Mouse (Mus musculus) spleen, postnatal 14 days (tissue): ENCODE results near the gene Tub.

Experiments used
- DNase-seq, 2 experiments: peaks; one replicate each; pipeline ENCODE4 v3.0.0; 2021 to 2022; ENCODE audit warnings: low spot score in 2 of 2

Gene Tub

DNA sequence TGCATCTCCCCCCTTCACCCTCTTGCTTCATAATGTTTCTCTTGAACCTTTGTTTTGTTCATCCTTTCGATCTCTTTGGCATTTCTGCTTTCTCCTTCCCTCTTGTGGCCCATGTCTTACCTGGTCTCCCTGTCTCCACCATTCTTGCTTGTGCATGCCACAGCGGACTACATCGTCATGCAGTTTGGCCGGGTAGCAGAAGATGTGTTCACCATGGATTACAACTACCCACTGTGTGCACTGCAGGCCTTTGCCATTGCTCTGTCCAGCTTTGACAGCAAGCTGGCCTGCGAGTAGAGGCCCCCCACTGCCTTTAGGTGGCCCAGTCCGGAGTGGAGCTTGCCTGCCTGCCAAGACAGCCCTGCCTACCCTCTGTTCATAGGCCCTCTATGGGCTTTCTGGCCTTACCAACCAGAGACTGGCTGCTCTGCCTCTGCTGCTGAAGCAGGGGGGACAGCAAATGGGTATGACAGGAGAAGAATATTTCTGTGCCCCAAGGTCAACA, 79.9 kb downstream of the Tub start:
- no peak for DNase-seq

DNA sequence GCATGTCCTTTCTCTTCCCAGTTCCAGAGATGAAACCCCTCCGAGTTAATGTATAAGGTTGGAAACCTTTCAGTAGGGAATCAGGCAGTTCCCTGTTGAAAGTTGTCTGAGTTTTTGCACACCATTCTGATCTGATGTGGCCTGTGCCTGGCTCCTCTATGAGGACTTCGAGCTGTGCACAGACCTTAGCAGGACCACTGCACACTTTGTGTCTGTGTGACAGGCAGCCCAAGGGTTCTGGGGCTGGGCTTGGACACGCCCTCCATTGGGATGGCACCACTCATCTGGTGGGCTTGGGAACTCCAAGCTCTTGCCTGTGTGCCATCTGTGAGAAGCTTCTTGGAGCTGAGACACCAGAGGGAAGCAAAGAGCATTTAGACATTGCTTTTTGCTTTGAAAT, 81.2 kb downstream of the Tub start:
- no peak for DNase-seq

DNA sequence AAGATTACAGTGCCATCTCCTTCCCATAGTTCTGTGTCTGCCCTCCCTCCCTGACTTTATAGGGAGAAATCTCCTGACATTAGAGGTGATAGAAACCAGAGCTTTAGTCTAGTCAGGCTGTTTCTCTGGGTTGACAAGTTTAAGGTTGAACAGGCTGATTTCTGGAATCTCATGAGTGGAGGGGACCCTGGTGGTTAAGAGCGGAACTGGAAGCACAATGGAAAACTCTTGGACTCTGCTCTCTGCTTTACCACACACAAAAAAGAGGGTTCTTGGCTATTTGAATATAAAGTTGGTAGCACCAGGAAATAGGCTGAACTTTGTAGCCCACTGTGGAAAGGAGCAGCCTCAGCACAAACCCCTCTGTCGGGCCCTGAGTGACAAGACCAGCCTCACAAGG, 81.9 kb downstream of the Tub start:
- no peak for DNase-seq

DNA sequence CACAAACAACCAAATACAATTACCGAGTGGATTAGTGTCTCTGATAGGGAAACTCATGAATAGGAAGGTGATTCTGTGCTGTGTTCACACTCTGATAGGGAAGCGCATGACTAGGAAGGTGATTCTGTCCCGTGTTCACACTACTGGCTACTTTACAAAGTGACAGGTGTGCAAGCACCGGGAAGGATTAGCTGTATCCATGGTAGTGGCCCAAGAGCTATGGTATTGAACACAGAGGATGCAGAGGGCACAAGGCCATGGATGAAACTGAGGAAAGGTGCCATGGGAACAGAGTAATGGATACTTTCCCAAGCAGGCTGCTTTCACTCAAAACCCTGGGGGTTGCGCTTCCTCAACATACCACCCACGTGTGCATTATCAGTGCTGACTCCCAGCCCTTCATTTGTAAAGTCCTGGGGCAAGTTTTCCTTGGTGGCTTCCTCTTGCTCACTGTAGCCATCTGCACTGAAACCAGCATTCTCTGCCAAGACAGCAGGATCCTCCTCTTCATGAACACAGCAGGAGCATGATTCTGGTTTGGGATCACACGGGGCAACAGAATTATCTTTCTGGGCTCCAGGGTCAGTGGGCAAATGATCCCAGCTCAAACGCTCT, 88.1 kb downstream of the Tub start:
- no peak for DNase-seq

DNA sequence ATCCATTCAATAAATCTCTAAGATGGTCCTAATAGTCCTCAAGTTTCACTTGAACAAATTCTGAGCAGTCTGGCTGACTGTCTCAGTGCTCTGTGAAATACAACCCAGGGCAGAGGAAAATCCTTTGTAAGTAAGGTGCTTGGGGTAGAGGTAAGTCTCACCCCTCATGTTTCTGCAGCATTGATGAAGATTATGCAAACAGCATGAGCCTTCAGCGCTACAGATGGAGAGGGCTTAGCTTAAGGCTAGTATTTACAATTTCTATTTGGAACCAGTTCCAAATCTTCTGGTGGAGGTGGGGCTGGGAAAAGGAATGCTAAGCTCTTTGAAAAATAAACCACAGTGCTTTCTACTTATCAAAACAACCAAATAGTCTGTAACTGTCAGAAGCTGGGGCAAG, 88.8 kb downstream of the Tub start:
- DNase-seq = no peak

DNA sequence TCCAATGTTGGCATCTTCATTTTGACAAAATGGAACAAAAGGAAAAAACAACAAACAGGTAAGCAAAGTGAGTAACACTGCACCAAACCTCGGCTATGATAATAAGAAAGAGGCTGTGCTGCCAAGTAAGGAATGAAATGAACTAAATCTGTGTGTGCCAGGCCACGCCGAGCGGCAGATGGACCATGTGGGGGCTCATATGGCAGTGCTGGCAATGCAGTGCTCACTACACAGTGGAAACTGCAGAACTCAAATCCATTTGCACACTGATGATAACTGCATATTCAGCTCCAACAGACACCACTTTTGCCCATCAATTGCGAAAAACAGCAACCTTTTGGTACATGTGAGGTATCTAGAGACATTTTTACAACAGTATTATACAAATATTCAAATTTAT, 89.3 kb downstream of the Tub start:
- DNase-seq = no peak

DNA sequence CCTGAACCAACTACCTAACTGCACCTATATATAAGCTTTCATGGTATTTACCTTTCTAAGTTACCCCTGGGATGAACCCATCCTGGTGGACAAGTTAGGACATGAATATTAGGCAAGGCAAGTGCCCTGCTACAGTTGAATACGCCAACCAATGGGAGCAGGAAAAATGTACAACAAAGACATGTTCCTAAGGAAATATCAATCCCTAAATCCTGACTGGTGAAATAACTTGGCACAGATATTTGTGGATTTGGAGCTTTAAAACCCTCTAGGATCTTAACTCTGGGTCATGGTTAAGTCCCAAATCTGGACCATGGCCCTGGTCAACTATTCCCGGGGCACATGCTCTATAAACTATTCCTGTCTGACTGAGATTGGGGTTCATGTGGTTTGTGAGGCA, 95.7 kb downstream of the Tub start:
- no peak for DNase-seq

DNA sequence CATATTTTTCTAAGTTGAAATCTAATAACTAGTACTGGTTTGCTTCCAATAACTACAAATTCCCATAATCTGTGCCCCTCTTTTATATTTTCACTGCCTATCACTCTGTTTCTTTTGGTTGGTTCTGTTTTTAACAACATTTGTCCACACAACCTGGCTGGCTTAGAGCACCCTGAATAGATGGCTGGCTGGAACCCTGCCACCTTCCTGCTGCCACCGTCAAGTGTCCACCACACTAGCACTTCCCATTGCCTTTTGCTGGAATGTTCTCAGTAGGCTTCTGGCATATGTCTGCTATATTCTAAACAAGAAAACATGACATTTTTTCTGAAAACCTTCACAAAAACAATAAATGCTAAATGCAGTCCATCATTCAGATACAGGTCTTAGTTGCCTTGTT, 100.7 kb downstream of the Tub start:
- no peak for DNase-seq

DNA sequence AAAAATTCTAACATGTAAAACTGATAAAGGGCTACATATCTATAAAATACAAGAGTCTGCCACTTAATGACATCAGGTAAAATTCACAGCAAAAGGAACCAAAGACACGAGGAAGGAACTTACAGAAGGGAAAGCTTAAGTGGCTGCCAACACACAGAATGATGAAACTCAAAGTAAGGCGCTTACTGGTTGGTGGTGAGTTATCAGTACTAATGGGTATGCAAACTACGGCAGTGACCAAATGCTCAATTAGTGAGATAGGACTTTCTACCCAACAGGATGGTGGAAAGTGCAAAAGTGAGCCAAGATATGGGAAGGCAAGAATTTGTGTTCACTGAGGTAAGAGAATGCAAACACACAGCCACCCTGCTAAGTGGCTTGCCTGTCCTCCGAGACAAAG, 109.4 kb downstream of the Tub start:
- DNase-seq = no peak

DNA sequence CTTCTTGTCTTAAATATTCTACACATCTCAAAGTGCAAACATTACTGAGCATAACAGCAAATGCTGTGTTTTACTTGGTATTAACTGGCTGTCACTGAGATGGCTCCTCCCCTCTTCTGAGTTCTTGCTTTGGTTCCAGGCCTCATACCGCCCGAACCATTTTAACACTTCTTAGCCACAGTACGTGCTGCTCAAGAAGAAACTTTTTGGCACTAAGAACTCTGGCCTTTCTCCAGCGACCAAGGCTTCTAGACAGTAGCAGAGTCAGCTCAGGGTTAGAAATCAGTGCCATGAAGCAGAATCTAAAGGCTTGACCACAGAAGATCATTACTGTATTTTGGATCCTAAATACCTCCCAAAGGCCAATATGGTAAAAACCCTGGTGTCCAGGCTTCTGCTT, 119.5 kb downstream of the Tub start:
- no peak for DNase-seq

DNA sequence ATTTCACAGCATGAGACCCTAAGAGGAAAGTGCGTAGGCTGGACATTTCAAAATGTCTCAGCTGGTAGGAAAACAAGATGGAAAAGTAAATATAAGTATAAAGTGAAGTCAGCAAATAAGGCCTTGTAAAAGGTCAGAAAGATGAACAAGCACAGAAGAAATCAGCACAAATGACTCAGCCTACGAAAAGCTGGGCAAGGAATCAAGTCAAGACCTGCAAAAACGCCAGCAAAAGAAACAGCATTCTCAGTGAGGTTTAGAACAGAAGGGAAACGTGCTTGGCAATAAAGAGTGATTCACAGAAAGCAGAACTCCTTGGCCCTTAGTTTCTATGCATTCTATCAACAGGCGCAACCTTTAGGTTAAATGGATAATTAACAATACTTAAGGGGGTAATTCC, 122.2 kb downstream of the Tub start:
- no peak for DNase-seq

DNA sequence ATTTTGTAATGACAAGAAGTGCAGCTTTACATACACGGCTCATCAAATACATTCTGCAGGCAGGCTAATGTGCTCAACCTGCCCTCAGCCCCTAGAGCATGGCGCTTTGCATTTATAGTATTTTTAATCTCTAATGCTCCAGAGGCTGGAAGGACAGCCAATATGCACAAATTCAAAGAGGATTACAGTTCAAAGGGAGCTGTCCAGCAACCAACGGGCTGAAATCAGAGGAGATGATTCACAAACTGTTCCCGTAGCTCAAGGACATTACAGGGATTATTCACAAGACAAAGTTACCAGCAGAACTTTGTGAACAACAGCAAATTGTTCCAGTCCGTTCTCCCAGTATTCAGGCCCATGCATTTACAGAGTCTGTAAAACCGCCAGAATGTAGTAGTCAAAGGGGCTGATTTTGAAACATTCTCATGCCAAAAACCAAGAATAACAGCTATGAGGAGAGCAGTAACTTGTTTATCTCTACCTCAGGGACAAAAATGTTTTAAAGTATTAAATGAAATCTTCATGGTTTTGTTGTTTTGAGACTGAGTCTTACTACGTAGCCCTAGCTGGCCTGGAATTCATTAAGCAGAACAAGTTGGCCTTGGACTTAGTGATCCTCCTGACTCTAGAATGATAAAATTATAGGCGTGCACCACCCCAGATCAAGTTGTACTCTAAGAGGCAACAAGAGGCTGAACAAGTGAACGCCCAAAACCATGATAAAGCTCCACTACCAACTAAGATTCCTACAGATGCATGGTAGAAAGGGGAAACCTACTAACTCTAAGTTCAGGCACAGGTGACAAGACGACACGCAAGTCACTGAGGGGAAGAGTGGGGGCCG, 132.4 kb downstream of the Tub start:
- no peak for DNase-seq

DNA sequence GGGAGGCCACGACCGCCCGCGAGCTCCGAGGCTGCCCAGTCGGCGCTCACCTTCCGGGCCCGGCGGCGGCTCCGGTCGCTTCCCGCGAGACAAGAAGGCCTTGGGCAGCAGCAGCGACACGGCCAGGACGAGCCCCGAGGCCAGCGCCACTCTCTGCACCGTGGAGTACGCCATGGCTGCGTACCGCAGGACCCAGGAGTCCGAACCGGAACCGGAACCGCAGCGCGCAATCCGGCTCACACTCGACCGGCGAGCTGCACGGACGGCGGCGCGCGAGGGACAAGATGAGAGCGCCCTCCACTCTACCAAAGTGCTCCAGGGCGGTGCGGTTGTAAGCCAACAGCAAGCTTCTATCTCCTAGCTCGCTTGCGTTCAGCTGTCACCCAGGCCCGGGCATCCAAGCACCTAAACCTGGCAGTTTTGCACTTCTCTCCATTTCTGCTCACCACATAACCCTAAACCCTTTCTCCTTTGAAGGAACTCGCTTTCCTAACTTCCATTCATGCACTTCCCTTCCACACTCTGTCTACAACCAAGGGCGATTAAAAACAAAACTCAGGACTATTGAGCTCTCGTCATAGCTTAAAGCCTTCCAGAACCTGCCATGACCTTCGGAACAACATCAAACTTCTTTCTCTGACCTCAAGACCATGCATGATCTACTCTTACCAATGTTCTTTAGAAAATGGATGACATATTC, 133.1 kb downstream of the Tub start, which contains the start of gene Ric3:
Gene Ric3 (minus strand): TSS at position 219 of the 700 bp plus-strand sequence.
- DNase-seq = no peak

DNA sequence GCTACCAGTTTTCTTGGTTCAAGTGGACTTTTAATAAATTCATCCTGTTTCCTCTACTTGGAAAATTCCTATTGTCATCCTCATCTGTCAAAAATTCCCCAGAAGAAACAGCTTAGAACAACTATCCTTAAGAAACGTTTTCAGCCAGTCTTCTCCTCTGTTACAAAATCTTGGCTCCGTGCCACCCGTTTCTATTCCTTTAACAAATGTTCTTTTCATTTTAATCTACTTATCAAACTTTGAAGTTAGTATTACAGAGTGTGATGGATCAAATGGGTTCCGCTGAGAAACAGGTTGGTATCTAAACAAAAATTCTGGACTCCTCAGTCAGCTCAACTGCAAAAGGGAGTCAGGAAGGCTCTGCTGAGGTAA, 133.7 kb downstream of the Tub start:
- DNase-seq = no peak
